Mouse (Mus musculus) induced T-regulatory cell, adult 2 months (primary cell): ENCODE measurements around the gene Clp1.
A peak's percentile ranks its signal among the peaks of the same experiment; 100 is the strongest.

Experiments used
- DNase-seq: peaks from one replicate; pipeline ENCODE4 v3.0.0-alpha.2; 2012; ENCODE audit warnings: low read depth

The Clp1 gene

DNA sequence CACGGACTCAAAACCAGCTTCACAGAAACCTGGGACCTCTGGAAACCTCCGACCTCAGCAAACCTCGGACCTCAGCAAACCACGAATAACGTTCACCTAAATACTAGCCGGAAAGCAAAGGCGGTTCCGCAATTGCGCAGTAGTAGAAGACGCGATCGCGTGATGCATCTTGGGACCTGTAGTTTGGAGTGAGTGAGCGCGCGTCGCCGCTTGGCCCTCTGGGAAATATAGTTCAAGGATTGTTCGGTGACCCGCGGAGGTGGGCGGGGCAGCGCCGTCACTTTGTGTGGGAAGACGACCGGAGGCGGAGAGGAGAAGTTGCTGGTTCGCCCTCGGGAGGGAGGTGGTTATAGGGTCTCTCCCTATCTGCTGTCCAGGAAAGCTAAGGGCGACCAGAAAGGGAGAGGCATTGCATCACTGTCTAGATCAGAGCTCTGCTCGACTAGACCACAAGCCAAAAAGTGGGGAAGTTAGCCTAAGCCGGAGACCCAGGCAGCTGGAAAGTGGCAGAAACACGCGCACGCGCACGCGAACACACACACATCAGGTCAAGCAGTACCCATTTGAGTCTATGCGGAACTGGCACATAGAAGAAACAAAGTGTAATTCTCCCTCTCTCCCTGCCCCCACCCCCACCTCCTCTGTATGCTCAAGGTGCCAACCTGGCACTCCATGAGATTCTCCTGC is at the start of gene Clp1:
TSS of gene Clp1 (minus strand) at position 179 of the 687 bp plus-strand sequence.
- DNase-seq = peak; percentile 98

GRCm38 (mm10) chr2:84775665-84776064 is 48.5 kb upstream of the Clp1 start:
- DNase-seq = no peak

GRCm38 (mm10) chr2:84775241-84775640 is 48.1 kb upstream of the Clp1 start, which contains the start of gene Serping1:
Gene Serping1 (minus strand): TSS chr2:84775444.
- DNase-seq = no peak

DNA sequence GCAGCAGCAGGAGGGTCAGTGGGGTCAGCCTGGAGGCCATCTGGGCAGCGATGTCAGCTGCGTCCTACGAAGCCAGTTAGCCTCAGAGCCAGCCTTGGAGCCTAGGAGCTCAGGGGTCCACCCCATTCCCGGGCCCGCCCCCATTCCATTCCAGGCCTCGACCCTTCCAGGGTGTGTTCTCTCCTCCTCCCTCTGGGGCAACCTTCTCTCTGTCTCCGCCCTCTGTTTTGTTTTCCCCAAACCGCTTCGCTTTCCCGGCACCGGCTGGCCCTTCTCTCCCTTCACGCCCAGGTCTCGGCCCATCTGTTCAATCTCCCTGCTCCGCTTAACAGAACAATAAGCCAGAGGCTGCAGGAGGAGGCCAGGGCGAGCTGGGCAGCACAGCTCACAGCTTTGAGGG is 47.6 kb upstream of the Clp1 start:
- DNase-seq = no peak

GRCm38 (mm10) chr2:84773195-84773594 is 46.0 kb upstream of the Clp1 start:
- no peak for DNase-seq

- no peak for DNase-seq
These were observed 45.3 kb upstream of the Clp1 start for GRCm38 (mm10) chr2:84772454-84772853.

DNA sequence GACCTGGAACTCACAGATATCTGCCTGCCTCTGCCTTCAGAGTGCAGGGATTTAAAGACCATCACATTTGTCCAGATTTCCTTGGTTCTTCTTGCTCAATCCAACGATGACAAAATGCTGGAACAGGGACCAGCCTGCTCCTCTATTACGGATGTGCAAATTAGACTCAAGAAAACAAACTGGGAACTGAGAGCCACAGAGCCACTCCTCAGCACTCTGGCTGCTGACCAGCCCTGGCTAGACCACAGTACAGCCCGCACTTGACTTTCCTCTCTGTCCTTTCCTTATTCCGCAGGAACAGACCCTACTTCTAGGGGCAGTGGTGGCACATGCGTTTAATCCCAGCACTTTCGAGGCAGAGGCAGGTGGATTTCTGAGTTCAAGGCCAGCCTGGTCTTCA is 43.4 kb upstream of the Clp1 start:
- no peak for DNase-seq

DNA sequence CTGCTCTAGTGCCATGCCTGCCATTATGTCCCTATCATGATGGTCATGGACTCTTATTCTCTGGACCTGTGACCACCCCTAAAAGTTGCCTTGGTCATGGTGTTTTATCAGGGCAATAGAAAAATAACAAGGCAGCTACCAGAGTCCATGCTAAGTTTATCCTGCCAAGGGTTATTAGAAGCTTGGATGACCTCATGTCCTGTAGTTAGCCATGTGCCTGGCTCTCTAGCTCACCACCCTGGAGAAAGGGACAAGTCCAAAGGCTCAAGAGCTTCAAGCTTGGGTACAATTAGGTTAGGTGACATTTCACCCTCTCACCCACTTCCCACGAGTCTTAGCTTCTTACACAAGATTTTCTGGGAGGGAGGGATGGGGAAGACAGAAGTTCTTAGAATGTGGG is 35.7 kb upstream of the Clp1 start:
- DNase-seq = no peak

DNA sequence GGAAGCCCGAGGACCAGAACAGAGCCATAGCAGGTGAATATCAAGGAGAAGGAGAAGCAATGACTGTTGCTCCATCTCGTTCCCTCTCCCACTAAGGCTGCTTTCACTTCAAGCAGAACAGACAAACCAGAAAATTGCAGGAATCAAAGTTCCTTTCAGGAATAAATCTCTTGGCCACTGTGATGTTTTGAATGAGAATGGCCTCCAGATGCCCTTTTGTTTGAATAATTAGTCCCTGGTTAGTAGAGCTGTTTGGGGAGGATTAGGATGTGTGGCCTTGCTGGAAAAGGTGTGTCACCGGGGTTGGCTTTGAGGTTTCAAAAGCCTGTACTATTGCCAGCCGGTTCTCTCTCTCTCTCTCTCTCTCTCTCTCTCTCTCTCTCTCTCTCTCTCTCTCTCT is 35.1 kb upstream of the Clp1 start:
- no peak for DNase-seq

- no peak for DNase-seq
These were observed 34.7 kb upstream of the Clp1 start for GRCm38 (mm10) chr2:84761840-84762239.

DNA sequence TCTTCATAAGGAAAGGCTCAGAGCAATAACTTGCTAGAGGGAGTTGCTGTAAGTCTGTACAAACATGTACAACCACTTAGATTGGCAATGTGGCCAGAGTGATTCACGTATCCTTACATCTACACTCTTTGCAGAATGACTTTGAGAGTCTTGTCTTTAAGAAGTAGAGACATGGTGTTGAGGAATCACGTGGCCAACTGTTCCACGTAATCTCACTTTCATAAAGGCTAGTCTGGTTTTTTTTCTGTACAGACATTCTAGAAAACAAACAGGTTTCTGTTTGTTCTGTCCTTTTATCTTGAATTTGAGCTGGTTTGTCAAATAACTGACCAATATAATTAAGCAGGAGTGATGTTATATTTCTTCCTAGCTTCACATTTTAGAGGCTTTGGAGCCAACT is 34.2 kb upstream of the Clp1 start:
- no peak for DNase-seq

DNA sequence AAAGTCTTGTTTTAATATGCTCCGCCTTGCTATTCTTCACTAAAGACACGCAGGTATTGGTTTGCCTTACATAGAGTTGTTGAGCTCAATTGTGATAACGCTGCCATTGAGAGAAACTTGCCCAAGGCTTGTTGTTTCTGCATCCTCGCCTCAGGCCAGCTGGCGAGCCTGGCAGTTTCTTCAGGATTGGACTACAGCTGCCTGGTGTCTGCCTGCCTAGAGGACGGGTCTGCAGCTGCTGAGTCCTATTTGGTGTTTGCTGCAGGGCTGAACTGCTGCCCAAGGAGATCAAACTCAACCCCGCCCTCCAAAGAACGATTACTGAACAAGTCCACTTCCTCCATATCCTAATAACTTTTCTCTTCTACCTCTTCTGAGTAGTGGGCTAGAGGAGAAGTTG is 33.6 kb upstream of the Clp1 start:
- no peak for DNase-seq

- peak; percentile 67 for DNase-seq
These were observed 31.5 kb upstream of the Clp1 start for GRCm38 (mm10) chr2:84758542-84759127.

DNA sequence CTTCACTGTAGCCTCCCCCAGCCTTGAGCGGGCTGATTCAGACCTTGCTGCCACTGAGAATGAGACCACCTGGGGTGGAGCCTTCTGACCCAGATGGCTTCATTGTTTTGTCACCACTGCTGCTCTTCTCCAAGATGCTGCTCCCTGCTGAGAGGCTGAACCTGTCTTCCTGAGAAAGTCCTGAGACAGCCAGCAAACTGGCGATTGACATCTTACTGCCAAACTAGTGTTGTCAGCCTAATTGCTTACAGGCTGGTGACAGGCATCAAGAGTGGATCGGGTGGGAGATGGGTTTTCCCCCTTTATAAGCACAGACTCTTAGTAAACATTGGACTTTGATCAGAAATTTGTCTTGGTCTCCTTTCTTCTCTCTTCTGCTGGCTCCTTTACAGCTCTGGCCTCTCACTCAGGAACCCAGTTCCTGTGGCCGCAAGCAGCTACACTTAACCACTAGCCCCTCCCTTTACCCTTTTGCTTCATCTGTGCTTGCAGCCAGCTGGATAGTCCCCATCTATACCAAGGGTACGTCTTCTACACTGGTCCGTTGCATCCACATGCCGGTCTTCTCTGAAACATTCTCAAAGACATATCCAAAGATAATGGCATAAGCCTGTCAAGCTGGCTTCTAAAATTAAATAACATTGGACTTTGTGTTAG is 30.0 kb upstream of the Clp1 start:
- DNase-seq = no peak

DNA sequence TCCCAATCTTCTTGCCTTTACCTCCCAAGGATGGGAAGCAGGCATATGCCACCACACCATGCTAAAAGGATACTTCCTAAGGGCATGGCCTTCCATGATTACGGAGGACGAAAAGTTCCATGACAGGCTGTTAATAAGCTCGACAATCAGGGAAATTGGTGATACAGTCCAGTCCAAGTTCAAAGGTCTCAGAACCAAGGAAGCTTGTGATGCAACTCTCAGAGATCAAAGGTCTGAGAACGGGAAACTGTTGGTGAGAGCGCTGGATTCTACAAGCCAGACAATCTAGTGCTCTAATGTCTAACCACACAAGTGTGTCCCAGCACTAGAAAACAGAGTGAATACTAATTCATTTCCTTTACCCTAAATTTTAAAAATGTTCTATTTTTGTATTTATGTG is 29.1 kb upstream of the Clp1 start:
- no peak for DNase-seq

GRCm38 (mm10) chr2:84750115-84750514 is 23.0 kb upstream of the Clp1 start:
- DNase-seq = no peak

DNA sequence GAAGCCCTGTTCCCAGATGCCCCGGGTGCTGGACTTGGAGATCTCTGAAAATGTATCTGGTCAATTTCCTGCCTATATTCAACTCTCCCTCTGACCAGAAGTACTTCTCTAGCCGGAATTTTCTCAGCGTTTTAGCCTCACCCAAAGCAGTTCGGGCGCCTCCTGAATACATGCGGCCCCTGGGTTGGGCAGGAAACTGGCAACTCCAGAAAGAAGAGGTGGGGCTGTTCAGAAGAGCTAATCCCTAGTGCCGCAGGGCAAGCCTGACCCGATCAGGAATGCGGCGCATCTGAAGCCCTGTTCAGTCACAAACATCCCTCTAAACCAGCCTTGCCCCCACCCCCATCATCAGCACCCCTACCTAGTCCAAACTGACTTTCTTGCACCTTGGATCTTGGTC is 17.0 kb upstream of the Clp1 start:
- DNase-seq = no peak

- DNase-seq = peak; percentile 19
These were observed 16.4 kb upstream of the Clp1 start, which contains the start of gene Gm19426 for GRCm38 (mm10) chr2:84743561-84743960. Gene Gm19426 (minus strand): TSS chr2:84743655.

DNA sequence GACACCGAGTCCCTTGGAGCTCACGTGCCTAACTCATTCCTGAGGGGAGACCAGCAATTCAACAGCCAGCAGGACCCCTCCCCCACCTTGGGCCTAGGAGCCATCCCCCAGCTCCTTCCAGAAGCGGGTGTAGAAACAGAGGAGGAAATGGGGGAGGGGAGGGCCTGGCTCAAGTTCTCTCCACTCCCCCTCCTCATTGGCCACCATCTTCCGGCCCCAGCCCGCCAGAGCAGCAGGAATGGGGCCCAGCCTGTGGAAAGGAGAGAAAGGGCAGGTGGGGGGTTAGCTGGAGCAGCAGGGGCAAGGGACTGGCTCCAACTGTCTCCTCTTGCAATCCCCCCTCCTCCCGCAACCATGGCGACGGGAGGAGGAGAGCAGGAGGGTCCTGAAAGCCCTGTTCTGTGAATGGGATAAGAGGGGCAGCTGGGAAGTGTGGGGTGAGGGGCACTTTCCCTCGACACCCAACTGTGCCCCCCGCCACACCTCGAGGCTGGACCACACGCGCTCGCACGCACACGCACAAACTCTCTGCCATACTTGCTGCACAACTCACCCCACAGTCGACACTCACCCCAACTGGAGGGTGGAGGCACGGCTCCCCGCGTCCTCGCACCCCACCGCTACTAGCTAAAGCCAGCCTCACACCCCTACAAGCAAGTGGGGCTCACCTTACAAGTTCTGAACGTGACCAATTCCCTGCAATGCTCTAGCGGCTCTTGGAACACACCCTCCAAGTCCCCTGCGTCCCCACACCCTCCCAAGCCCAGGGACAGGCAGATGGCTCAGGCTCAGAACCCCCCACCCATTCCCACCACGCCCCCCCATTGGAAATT is 15.5 kb upstream of the Clp1 start:
- no peak for DNase-seq

DNA sequence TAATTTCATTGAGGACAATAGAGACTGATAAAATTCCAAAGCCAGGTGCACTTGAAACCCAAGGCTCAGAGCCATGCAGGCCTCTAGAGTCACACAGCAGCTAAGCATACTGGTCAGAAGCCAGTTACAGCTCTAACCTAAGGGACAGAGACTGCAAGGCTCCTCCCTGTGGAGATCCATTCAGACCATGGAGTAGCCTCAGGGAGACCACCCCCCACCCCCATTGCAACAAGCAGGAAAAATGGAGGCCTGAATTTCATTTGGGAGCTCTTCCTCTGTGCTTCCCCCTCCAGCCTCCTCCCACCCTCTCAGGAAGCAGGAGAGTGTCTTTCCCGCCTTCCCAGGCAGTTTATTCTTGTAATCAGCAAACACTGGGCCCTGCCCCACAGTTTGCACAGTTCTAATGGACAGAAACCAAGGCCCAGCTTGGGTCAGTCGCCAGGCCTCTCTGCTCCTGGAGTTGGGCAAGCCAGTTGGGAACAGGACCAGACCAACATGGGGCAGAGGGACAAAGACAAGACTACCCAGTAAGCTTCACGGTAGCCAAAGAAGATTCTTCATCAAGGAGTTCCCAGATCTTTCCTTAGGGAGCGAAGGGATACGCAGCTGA is 14.8 kb upstream of the Clp1 start:
- DNase-seq = no peak

DNA sequence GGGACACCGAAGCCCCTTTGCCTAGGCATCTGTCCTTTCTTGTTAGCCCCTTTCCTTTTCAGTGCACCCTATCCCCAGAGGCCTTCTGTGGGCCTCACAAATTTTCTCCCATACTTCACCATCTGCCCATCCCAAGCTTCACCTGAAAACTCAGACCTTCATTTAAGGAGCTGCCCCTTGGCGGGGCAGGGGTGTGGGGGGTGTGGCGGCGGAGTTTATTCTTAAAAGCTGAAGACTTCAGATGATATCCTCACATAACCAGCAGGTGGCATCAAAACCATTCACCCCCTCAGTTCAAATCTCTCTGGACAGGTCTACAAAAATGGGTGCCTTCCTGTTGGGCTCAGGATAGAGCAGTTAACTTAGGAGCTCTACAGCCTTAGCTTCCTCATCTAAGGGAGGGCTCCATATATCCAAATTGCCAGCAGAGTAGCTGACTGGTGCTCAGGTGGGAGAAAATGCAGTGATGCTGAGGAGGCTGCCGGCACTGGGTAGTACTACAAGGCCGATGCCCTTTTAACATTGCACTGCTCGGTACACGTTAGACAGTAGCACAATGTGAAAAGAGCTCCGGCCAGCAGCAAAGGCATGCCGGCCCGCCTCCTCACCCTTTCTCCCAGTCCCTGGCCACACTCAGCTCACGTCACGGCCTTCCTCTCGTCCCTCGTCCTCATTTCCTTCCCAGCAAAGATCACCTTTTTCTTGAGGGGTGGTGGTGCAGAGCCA is 13.6 kb upstream of the Clp1 start:
- peak; percentile 57 for DNase-seq
